Mouse (Mus musculus) cerebellum, adult 9-11 months (tissue): ENCODE data around the gene Cdk2.
"Not testable (repeated sequence)": the region's sequence is repeated elsewhere in the genome, so short reads cannot be mapped to it uniquely, and the experiment has no call there.

Source experiments
- DNase-seq: peaks from one replicate; pipeline ENCODE4 v3.0.0; 2022

The Cdk2 gene

DNA sequence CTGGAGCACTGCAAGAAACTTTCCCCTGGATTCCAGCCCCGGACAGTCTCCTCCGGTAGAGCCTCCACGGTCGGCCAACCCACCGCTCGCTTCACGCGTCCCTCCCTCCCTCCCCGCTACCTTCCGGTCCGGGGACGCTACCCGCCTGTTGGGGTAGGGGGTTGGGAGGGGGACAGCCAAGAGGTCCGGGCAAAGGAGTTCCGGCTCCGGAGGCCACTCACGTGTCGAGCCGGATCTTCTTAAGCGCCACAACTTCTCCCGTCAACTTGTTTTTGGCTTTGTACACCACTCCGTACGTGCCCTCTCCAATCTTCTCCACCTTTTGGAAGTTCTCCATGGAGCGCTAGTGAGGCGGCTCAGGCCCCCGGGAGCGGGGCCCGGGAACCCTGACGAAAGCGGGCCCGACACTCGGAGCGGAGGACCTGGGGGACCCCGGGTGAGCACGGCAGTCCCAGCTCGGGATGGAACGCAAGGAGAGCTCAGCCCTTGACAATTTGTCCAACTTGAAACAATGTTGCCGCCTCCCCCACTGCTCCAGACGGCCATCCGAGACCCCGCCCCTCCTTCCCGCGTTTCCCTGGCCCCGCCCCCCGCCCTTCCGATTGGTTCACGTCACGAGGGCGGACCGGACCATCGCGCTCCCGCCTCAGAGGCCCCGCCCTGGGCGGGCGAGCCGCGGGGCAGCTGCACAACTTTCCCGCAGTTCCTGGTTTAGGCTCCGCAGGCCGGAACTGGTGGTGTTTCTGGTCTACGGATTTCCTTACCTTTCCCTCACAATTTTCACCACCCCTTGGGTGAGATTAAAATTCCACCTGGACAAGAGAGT lies at the start of gene Cdk2:
Cdk2 (minus strand) TSS at position 541 of the 826 bp plus-strand sequence.
- DNase-seq, result peak; percentile 84

DNA sequence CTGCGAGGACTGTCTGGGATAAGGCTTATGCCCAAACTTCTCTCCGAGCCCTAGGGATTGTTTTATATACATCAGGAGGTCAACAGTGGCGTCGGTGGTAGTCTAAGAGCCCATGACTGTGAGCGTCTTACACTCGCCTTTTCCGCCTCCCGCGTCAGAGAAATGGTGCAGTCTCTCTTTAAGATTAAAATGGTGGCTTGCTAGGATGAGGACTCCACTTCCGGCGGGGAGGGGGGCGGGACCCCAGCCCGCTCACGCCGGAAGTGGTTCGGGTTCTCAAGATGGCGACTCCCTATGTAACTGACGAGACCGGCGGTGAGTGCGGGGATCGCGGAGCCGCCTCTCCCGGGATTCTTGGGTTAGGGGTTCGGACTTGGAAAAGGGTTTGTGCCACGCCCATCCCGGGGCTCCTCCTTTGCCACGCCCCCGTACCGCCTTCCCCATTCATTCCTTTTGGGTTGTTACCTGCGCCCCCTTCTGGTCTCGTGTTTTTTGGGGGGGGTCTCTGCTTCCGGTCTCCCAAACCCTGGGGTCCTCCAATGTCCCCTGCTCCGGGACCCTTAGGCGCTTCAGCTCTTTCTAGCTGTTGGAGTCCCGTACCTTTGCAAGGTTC lies 43.5 kb upstream of the Cdk2 start:
- peak; percentile 86 for DNase-seq

DNA sequence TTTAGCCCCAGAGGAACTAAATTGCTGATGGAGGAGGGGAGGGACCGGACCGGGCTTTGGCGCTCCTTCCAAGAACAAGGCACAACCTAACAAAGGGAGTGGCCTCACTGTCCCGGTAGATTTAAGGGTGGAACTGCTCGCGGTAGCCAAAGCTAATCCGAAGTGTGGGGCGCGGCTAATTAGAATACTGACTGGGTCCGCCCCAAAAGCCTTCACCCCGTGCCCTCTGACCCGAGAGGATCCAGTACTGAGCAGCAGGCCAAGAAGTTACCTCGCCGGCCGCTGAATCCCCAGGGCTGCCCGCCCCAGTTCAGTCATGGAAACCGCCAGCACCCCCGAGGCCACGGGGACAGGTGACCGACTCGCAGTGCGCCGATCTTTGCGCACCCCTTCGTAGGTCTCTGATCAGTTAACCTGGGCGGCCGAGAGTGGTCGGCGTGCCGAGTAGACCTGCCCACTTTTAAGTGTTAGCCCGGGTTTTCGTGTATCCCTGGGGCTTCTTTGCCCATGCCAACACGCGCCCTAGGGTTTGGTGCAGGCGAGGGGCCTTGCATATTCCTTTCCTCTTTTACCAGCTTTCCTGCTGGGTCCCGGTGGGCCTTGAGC lies 42.9 kb upstream of the Cdk2 start, which contains the start of gene Pym1:
Pym1 (plus strand) TSS at position 244 of the 606 bp plus-strand sequence.
- DNase-seq, result peak; percentile 77

DNA sequence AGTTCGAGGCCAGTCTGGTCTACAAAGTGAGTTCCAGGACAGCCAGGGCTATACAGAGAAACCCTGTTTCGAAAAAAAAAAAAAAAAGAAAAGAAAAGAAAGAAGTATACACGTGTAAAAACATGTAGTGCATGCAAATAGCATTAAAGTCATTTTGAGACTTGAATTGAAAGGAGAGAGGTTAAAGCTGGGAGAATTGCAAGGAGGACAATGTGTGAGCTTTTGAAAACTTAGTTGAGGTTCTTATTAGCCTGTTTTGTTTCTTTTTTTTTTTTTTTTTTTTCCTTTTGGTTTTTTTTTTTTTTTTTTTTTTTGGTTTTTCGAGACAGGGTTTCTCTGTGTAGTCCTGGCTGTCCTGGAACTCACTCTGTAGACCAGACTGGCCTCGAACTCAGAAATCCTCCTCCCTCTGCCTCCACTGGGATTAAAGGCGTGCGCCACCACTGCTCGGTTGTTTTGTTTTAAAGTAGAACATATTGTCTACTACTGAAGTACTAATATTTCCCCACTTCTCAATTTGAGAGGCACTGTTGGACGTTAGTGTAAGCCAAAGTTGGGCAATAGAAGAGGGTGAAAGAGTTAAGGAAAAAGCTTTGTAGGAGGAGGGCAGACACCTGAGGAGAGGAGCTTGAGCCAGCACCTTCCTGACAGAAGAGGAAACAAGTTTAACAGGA lies 42.3 kb upstream of the Cdk2 start:
- DNase-seq, result no peak

DNA sequence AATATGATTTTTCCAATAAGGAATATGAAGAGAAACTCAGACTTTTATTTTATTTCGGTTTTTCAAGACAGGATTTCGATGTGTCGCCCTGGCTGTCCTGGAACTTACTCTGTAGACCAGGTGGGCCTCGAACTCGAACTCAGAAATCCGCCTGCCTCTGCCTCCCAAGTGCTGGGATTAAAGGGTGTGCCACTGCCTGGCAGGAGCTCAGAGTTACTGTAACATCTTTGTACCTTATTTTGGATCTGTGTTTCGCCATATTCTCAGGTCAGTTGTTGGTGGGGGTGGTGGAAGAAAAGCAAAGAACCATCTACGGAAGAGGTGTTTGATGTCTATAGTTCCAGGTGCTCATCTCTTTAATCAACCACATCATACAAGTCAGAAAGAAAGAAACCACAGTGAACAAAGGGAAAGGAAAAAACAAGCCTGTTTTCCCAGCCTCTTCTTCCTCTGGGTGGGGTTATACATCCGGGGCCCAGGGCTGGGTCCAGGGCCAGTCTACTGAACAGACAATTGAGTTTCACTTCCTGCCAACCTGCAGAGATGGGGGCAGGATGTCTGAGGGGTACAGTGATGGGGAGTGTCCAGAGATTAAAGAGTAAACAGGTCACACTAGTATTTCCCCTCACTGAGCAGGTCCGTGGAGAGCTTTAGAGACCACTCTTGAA lies 41.2 kb upstream of the Cdk2 start:
- no peak for DNase-seq

DNA sequence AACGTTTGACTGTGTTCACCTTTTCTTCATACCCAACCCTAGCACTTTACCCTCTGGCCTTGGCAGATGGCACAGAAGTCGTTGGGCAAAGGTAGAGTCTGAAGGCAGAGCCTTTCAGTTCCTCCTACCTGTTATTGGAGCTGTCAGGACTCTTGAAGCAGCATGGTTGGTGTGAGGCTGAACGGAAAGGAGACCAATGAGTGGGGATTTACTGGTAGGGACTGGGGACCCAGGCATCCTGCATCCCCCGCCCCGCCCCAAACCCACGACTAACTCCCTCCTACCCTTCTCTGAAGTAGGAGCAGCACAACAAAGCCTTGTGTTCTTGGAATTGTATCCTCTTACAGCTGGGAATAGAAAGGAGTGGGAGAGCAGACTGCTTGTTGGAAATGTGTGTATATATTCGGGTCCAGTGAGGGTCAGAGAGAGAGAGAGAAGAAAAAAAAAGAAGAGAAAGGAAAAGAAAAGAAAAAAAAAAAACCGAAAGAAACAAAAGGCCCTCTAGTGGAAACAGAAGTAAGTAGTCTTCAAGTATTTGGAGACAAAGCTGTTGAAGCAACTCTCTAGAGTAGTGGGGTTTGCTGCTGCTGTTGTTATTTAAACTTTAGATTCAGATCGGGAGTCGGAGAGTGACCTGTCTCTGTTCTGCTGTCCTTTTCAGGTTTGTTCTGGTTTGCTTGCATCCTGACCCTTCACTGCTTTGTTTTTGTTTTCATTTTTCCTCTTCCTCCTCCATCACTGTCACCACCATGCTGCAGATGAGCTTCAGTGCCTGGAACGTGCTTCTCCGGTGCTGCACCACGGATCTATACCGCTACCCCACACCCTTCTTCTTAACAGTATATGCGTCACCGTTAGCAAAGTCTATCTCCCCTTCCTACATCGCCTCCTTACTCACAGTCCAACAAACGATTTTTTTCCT lies 40.1 kb upstream of the Cdk2 start, which contains the start of gene Dgka:
Dgka (minus strand) TSS at position 176 of the 922 bp plus-strand sequence.
- no peak for DNase-seq

DNA sequence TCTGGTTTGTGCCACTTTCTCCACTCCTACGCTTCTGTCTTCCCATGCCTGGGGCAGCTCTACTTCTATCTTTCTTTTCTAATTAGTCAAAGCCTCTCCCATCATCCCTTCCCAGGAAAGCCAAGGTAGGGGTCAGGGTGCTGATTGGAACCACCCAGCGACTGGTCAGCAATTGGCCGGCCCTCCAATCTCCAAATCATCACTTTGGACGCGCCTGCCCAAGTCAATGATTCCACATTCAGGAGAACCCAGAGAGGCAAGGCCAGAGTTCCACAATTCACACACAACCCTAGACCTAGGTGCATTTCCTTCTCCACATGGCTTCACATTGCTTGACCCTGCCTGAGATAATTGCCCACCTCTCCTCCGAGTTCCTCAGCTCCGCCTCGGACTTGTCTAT lies 39.4 kb upstream of the Cdk2 start:
- DNase-seq, result peak; percentile 25

DNA sequence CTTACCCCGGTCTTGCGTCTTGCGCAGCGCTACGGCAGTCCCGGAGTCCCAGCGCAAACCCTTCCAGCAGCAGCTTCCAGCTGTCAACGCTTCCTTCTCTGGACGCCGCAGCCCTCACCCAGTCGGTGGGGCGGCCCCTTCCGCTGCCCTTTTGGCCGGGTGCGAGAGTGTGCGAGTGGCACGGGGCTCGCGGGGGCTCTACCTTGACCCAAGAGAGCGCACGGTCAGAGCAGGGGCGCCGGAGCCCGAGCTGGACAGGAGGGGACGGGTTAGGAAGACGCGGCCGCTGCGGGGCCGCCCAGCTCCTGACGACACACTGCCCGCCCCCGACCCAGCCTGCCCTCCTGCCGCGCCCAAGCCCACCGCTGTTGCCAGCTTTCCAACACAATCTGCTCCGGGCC lies 39.0 kb upstream of the Cdk2 start:
- peak; percentile 49 for DNase-seq

DNA sequence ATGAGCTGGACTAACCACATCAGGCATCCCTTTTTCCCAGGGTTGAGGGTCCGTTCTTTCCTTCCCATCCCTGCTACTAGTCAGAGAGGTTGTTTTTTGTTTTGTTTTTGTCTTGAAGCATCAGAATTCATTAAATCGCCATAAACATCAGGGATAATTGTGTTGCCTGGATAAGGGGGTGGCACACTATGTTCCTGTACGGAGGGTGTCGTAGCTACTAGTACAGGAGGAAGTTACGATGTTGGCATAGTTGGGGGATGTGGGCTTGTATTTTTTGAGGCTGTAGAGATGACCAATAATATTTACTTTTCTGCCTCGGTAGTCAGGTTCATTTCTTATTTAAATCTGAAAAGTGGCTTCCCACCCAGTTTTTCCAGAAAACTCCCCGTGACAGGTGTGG lies 38.4 kb upstream of the Cdk2 start:
- no peak for DNase-seq

DNA sequence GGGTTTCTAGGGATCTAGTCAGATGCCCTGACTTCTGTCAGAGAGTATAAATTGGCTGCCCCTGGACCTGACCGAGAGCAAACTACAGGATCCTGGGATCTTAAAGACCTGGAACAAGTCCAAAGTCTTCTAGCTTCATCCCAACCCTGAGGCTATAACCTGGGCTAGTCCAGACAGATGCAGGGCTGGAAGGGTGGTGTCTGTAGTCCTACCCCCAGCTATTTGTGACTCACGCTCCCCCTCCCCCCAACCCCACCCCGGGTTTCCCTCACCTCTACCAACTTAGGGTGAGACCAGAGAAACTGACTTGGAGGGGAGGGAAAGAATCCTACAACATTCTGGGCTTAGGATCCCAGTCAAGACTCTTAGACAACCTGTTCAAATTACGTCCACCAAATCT lies 37.8 kb upstream of the Cdk2 start:
- DNase-seq, result no peak

DNA sequence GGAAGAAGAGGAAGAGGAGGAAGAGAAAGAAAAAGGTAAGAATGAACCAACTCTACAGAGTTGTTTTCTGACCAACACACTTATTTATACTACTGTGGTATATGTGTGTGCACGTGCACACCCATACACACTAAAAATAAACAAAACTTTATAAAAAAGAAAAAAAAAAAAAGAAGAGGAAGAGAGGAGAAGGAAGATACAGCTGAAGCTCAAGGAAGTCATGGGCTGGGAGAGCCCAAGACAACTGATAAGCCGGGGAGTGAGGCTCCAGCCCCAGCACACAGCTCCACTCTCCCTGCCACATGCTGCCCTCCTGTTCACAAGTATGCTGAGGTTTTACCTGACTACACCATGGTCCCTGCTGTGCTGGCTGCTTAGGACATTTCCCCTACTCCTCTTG lies 35.5 kb upstream of the Cdk2 start:
- DNase-seq, result no peak

DNA sequence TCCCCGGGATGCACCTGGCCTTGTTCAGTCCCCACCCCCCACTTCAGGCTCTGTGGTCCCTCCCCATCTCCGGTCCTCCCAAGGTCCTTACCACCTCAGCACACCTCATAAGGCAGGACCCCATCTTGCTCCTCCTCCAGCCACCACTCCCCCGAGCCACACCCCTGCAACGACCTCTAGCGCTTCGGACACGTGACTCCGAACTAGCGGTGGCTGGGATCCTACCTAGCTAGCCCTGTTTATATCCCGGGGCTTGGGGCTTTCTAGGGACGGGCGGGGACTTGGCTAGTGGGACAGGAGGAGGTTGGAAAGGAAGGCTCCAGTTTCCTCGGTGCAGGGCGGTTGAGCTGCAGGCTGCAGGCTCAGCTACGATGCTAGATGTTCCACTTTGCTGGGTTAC lies 32.6 kb upstream of the Cdk2 start:
- DNase-seq, result no peak

DNA sequence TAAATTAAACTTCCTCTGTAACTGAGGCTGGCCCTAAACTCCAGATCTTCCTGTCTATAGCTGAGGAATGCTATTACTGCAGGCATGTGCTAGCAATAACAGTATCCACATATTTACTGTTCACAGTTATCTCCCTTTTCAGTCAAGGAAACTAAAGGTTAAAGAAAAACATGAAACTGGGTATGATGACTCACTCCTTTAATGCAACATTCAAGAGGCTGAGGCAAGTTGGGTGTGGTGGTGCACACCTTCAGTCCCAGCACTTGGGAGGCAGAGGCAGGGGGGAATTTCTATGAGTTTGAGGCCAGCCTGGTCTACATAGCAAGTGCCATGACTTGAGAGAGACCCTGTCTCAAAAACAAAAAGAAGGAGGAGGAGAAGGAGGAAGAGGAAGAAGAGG lies 27.2 kb upstream of the Cdk2 start:
- no peak for DNase-seq

DNA sequence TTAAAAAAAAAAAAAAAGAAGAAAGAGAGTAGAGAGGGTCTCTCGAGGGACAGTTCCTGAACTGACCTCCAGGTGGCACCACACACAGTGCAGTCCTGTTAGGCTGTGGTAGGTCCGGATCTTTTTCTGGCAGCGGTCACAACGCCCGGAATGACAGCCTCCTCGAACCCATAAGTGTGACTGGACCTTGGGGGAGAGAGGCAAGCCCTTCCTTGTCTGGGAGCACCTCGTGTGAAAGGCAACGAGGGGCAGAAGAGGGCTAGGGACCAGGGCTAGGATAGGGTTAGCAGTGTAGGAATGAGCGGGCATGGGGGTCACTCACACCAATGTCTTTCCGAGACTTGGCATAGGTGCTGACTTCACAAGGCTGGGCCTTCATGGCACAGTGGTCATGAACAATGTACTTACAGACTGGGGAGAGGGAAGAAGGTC lies 26.2 kb upstream of the Cdk2 start:
- DNase-seq, result peak; percentile 58

DNA sequence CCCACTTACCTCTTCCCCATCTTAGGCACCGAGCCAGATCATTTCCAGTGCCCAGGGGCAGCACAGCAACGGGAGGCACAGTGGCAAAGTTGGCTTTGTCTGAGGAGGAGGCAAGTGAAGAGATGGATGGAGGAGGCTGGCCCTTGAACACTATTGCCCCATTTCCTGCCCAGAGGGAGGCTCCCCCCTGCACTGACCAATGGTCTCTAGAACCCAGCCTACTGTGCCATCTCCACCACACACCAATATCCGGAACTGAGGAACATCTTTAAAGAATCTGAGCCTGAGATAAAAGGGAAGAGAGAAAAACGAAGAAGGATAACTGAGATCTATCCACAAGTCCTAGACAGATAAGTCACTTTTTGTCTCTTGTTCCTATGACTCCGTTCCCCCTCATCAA lies 23.2 kb upstream of the Cdk2 start:
- DNase-seq, result no peak

DNA sequence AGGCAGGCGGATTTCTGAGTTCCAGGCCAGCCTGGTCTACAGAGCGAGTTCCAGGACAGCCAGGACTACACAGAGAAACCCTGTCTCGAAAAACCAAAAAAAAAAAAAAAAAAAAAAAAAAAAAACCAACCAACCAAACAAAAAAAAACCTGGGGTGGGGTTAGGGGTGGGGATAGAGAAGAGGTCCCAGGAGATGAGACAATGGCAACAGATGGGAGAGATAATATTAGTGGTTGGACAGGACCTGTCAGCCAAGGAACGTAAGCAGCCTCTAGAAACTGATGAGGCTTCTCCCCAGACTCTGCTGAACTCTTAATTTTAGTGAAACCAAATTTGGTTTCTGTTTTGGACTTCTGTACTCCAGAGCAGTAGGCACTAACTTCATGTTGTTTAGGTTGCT lies 20.6 kb upstream of the Cdk2 start:
- DNase-seq, result not testable (repeated sequence)

DNA sequence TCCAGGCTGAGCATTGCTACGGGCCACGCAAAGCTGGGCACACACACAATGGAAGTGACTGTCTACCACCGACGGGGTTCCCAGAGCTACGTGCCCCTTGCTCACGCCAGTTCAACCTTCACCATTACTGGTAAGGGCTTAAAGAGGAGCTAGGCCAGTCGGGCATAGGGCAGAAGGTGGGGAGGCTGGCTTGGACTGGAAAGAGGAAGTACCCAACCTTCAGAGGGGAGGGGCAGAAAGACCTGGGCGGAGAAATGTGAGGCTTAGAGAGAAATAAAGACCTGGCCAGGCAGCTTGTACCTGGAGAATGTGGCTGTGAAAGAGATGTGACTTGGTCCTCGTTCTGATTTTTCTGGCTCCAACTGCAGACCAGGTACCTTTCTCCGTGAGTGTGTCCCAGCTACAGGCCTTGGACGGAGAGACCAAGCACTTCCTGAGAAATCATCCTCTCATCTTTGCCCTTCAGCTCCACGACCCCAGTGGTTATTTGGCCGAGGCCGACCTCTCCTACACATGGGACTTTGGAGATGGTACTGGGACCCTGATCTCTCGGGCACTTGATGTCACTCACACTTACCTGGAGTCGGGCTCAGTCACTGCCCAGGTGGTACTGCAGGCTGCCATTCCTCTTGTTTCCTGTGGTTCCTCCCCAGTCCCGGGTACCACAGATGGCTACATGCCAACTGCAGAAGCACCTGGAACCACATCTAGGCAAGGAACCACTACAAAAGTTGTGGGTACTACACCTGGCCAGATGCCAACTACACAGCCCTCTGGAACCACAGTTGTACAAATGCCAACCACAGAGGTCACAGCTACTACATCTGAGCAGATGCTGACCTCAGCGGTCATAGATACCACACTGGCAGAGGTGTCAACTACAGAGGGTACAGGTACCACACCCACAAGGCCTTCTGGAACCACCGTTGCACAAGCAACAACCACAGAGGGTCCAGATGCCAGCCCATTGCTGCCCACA lies 11.0 kb upstream of the Cdk2 start:
- DNase-seq, result no peak

DNA sequence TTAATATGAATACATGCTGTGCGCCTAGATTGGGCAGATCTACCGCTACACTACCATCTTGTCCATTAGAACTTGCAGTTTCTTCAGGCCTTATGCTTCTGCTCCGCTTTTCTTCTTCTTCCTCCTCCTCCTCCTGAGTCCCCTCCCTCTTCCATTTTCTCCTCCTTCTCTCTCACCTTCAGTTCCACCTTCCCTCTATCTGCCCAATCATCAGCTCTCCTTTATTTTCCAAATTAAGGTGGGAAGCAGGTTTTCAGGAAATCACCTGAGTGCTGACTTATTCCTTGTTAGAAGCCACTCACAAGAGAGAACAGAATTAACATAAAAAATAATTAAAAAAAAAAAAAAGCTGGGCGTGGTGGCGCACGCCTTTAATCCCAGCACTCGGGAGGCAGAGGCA lies 6.5 kb upstream of the Cdk2 start:
- not testable (repeated sequence) for DNase-seq

DNA sequence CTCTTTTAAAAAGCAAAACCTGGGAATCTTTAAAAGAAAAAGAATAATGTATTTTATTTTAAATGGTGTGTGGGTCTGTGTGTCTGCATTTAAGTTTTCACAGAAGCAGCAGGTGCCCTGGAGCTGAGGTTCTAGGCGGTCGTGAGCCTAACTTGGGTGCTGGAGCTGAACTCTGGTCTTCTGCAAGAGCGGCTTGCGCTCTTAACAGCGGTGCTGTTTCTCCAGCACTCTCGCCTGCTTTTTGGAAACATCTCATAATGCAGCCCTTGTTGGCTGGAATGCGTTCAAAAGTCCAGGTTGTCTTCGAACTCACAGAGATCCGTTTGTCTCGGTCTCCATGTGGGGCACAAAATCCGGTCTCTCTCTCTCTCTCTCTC lies 474 bp upstream of the Cdk2 start:
- DNase-seq, result peak; percentile 35

DNA sequence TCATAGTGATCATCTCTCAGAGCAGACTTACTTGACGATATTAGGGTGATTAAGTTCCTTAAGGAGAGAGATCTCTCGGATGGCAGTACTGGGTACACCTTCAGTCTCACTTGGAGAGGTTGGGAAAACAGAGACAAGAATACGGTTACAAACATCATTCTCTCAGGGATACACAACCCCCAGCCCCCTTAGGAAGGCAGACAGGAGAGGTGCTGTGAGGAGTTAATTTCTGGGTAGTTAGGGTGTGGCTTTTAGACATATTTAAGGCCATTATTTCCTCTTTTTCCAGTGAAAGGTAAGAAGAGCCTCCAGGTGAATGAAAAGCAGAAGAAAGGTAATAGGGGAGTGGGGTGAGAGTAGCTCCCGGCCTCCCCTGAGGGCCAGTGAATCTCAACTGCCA lies 936 bp downstream of the Cdk2 start, which contains the start of gene Pmel:
Pmel (plus strand) TSS at position 301 of the 400 bp plus-strand sequence.
- no peak for DNase-seq
